Mouse (Mus musculus) MEL (cell line): ENCODE results near the gene Igsf9b. TPM values are rescaled to one million over a fixed set of nuclear protein-coding genes. Genes with fewer than 3 reads are reported as not detected.

Experiments
- DNase-seq: peaks from one replicate; pipeline ENCODE4 v3.0.0; 2011; ENCODE audit warnings: low read depth, low spot score
- H3K27ac ChIP-seq: 2 replicates; pipeline ENCODE4 v1.5.1; 2012; ENCODE audit warnings: low read depth, mild to moderate bottlenecking, control low read depth, low read length, moderate library complexity; ENCODE audit not compliant: control insufficient read depth
- H3K27me3 ChIP-seq, 2 experiments: fragments of 150-350 bp in 1 of 2; sonication (generic) in 1 of 2; 2 replicates each; pipeline ENCODE4 v1.6.1; 2012; ENCODE audit warnings: low read length in 2 of 2, mild to moderate bottlenecking in 2 of 2, improper control_type of control experiment in 1 of 2, moderate library complexity in 1 of 2; ENCODE audit not compliant: insufficient read depth in 2 of 2, control insufficient read depth in 1 of 2
- H3K36me3 ChIP-seq, 2 experiments: 2 replicates each; pipeline ENCODE4 v1.6.1; 2012 to 2014; ENCODE audit warnings: low read length in 2 of 2, improper control_type of control experiment in 1 of 2, inconsistent platforms in 1 of 2, mild to moderate bottlenecking in 1 of 2; ENCODE audit not compliant: insufficient read depth in 2 of 2, control insufficient read depth in 1 of 2
- H3K4me1 ChIP-seq, 2 experiments: fragments of 150-350 bp in 1 of 2; sonication (generic) in 1 of 2; 2 replicates each; pipeline ENCODE4 v1.6.1; 2012; ENCODE audit warnings: low read length in 2 of 2, improper control_type of control experiment in 1 of 2, mild to moderate bottlenecking in 1 of 2; ENCODE audit not compliant: insufficient read depth in 2 of 2, control insufficient read depth in 1 of 2
- H3K4me3 ChIP-seq, 2 experiments: fragments of 150-350 bp in 1 of 2; sonication (generic) in 1 of 2; 2 replicates each; pipeline ENCODE4 v1.5.1; 2012; ENCODE audit warnings: low read depth in 2 of 2, low read length in 2 of 2, mild to moderate bottlenecking in 2 of 2, moderate library complexity in 2 of 2, control low read depth in 1 of 2, improper control_type of control experiment in 1 of 2; ENCODE audit not compliant: control insufficient read depth in 1 of 2, insufficient read depth in 1 of 2
- H3K79me2 ChIP-seq: 2 replicates; pipeline ENCODE4 v1.6.1; 2012; ENCODE audit warnings: mild to moderate bottlenecking, low read length, moderate library complexity; ENCODE audit not compliant: control insufficient read depth, poor library complexity, insufficient read depth
- H3K9ac ChIP-seq: 2 replicates; pipeline ENCODE4 v1.6.1; 2012; ENCODE audit warnings: low read depth, mild to moderate bottlenecking, control low read depth, low read length, moderate library complexity; ENCODE audit not compliant: control insufficient read depth, poor library complexity, severe bottlenecking
- H3K9me3 ChIP-seq: fragments of 150-350 bp; sonication (generic); replicated peaks from 2 replicates; pipeline ENCODE4 v1.6.1; 2012; ENCODE audit warnings: mild to moderate bottlenecking, low read length, improper control_type of control experiment, moderate library complexity; ENCODE audit not compliant: insufficient read depth
- CHD2 ChIP-seq: IDR thresholded peaks from 2 replicates; pipeline ENCODE4 v1.6.1; 2011; ENCODE audit warnings: low read length, improper control_type of control experiment
- E2F4 ChIP-seq: IDR thresholded peaks from 2 replicates; pipeline ENCODE4 v1.6.1; 2011; ENCODE audit warnings: low read depth, low read length, improper control_type of control experiment, borderline replicate concordance
- ELF1 ChIP-seq: IDR thresholded peaks from 2 replicates; pipeline ENCODE4 v1.6.1; 2014; ENCODE audit warnings: low read depth, mild to moderate bottlenecking, inconsistent platforms, low read length, improper control_type of control experiment, moderate library complexity
- EP300 ChIP-seq, 2 experiments: IDR thresholded peaks; 2 replicates each; pipeline ENCODE4 v1.6.1; 2011; ENCODE audit warnings: improper control_type of control experiment in 2 of 2, low read length in 2 of 2, low read depth in 1 of 2, mild to moderate bottlenecking in 1 of 2
- ETS1 ChIP-seq: IDR thresholded peaks from 2 replicates; pipeline ENCODE4 v1.6.1; 2012; ENCODE audit warnings: low read depth, mild to moderate bottlenecking, inconsistent platforms, low read length, improper control_type of control experiment, moderate library complexity
- GABPA ChIP-seq: IDR thresholded peaks from 2 replicates; pipeline ENCODE4 v1.6.1; 2012; ENCODE audit warnings: low read depth, mild to moderate bottlenecking, inconsistent platforms, low read length, improper control_type of control experiment, moderate library complexity
- HCFC1 ChIP-seq: IDR thresholded peaks from 2 replicates; pipeline ENCODE4 v1.6.1; 2012; ENCODE audit warnings: low read depth, mild to moderate bottlenecking, inconsistent platforms, low read length, improper control_type of control experiment, moderate library complexity
- JUND ChIP-seq: IDR thresholded peaks from 2 replicates; pipeline ENCODE4 v1.6.1; 2011; ENCODE audit warnings: low read depth, mild to moderate bottlenecking, improper control_type of control experiment, low read length
- MAZ ChIP-seq: IDR thresholded peaks from 2 replicates; pipeline ENCODE4 v1.6.1; 2012; ENCODE audit warnings: low read depth, mild to moderate bottlenecking, inconsistent platforms, low read length, improper control_type of control experiment
- MXI1 ChIP-seq: IDR thresholded peaks from 2 replicates; pipeline ENCODE4 v1.6.1; 2011; ENCODE audit warnings: mild to moderate bottlenecking, low read depth, low read length, improper control_type of control experiment
- MYB ChIP-seq: IDR thresholded peaks from 2 replicates; pipeline ENCODE4 v1.6.1; 2011; ENCODE audit warnings: mild to moderate bottlenecking, low read depth, low read length, improper control_type of control experiment
- MYC ChIP-seq: IDR thresholded peaks from 2 replicates; pipeline ENCODE4 v1.6.1; 2011; ENCODE audit warnings: low read depth, mild to moderate bottlenecking, low read length, improper control_type of control experiment, moderate library complexity
- POLR2A ChIP-seq, 2 experiments: IDR thresholded peaks; 2 replicates each; pipeline ENCODE4 v1.6.1; 2011 to 2012; ENCODE audit warnings: low read length in 2 of 2, mild to moderate bottlenecking in 2 of 2, control low read depth in 1 of 2, improper control_type of control experiment in 1 of 2, low read depth in 1 of 2, moderate library complexity in 1 of 2; ENCODE audit not compliant: control insufficient read depth in 1 of 2, insufficient read depth in 1 of 2, poor library complexity in 1 of 2
- UBTF ChIP-seq: IDR thresholded peaks from 2 replicates; pipeline ENCODE4 v1.6.1; 2012; ENCODE audit warnings: low read depth, mild to moderate bottlenecking, inconsistent platforms, low read length, improper control_type of control experiment, moderate library complexity, borderline replicate concordance; ENCODE audit not compliant: insufficient read depth
- ZKSCAN1 ChIP-seq: IDR thresholded peaks from 2 replicates; pipeline ENCODE4 v1.6.1; 2012; ENCODE audit warnings: low read depth, mild to moderate bottlenecking, inconsistent platforms, low read length, improper control_type of control experiment, moderate library complexity
- ZMIZ1 ChIP-seq: IDR thresholded peaks from 2 replicates; pipeline ENCODE4 v1.6.1; 2012; ENCODE audit warnings: low read depth, mild to moderate bottlenecking, inconsistent platforms, low read length, improper control_type of control experiment, moderate library complexity
- polyA plus RNA-seq, 2 experiments: library from polyadenylated mRNA; stranded (reverse) in 1 of 2; unstranded in 1 of 2; fragments of >175 nt in 1 of 2; fragments of >200 nt in 1 of 2; gene quantifications; 2 replicates each; pipeline versions ENCODE4 v1.2.1 to v1.2.4; 2012; ENCODE audit warnings: low replicate concordance in 2 of 2, low read depth in 1 of 2; ENCODE audit not compliant: insufficient read length in 2 of 2, insufficient read depth in 1 of 2, missing spikeins in 1 of 2
- total RNA-seq: library from RNA; depleted of rRNA; stranded (reverse); fragments of 300-350 nt; gene quantifications from 2 replicates; pipeline ENCODE4 v1.2.3, GENCODE M21; 2012

Gene Igsf9b
- total and polyA plus RNA-seq, 3 experiments = not detected

GRCm38 (mm10) chr9:27336962-27337636, 38.1 kb downstream of the Igsf9b start:
- DNase-seq = no peak
- H3K9ac ChIP-seq = no peak overlapping the region
- no peak overlapping the region for H3K27ac ChIP-seq

GRCm38 (mm10) chr9:27339168-27339567, 40.2 kb downstream of the Igsf9b start:
- TF ChIP-seq ELF1 (no peak), E2F4 (no peak), GABPA (no peak), UBTF (no peak), ZKSCAN1 (no peak), MAZ (no peak), POLR2A (IDR thresholded peaks at IDR 0.05; ENCODE audit: control insufficient read depth in 1 of 2, insufficient read depth in 1 of 2, low read depth in 1 of 2, low read length in 2 of 2, poor library complexity in 1 of 2) (no peak), ZMIZ1 (no peak), ETS1 (no peak), MYC (no peak), EP300 (IDR thresholded peaks at IDR 0.05; ENCODE audit: low read depth in 1 of 2, low read length in 2 of 2) (no peak)
- no peak for DNase-seq
- Histone ChIP-seq H3K27me3 (no peaks in the 10 kb centered on the region), H3K9ac (no peak overlapping the region), H3K79me2 (no peaks in the 10 kb centered on the region), H3K27ac (no peak overlapping the region), H3K4me1 (no peaks in the 10 kb centered on the region), H3K4me3 (no peak overlapping the region), H3K36me3 (no peaks in the 10 kb centered on the region), H3K9me3 (no peaks in the 10 kb centered on the region)

More at GRCm38 (mm10) chr9:27336962-27337636, 38.1 kb downstream of the Igsf9b start:
- Histone ChIP-seq H3K27me3 (no peaks in the 10 kb centered on the region), H3K4me1 (no peaks in the 10 kb centered on the region), H3K36me3 (no peaks in the 10 kb centered on the region), H3K4me3 (no peak overlapping the region), H3K9me3 (no peaks in the 10 kb centered on the region), H3K79me2 (no peaks in the 10 kb centered on the region)
- TF ChIP-seq JUND = no peak
- no peak for TF ChIP-seq MXI1
- TF ChIP-seq MYB = no peak
- TF ChIP-seq ETS1 = no peak
- no peak for TF ChIP-seq CHD2
- no peak for TF ChIP-seq EP300 (IDR thresholded peaks at IDR 0.05; ENCODE audit: low read depth in 1 of 2, low read length in 2 of 2)
- no peak for TF ChIP-seq ZMIZ1
- TF ChIP-seq HCFC1 = no peak
- no peak for TF ChIP-seq POLR2A (IDR thresholded peaks at IDR 0.05; ENCODE audit: control insufficient read depth in 1 of 2, insufficient read depth in 1 of 2, low read depth in 1 of 2, low read length in 2 of 2, poor library complexity in 1 of 2)
- TF ChIP-seq E2F4 = no peak
